Mouse (Mus musculus) liver, embryonic 14 days (tissue): ENCODE results near the gene Btbd35f4. TPM values are rescaled to one million over a fixed set of nuclear protein-coding genes. Genes with fewer than 3 reads are reported as not detected.

ENCODE experiments used
- polyA plus RNA-seq: library from polyadenylated mRNA; depleted of rRNA; stranded (reverse); fragments of >200 nt; gene quantifications from 2 replicates; pipeline ENCODE4 v1.2.3, GENCODE M21; 2012; rRNA removed

Gene Btbd35f4
- not detected in 2 replicates for polyA plus RNA-seq

DNA sequence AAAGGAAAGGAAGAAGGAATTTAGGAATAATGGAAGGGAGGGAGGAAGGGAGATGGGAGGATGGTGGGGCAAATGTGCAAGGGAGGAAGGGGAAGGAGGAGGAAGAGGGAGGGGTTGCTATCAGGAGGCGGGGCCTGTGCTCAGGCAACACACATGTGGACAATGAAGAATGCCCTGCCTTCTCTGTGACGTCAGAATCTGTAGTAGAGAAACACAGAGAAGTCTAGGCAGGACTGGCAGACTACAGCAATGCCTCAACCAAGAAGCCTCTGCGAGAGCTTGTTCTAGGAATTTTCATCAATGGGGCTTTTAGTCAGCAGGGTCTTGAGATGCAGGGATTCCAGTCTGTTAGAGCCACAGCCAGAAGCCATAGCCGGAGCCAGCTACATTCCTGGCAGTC is at the start of gene Btbd35f4:
Gene Btbd35f4, plus strand, starts transcription at position 301 of the 400 bp plus-strand sequence.

Other genes with a start within 250 kb of the Btbd35f4 start
- not detected in 2 replicates for gene Btbd35f27, start 151.6 kb downstream of the Btbd35f4 start, polyA plus RNA-seq